23 mouse cellular contexts compared by ENCODE assay signal in the genomic region with DNA sequence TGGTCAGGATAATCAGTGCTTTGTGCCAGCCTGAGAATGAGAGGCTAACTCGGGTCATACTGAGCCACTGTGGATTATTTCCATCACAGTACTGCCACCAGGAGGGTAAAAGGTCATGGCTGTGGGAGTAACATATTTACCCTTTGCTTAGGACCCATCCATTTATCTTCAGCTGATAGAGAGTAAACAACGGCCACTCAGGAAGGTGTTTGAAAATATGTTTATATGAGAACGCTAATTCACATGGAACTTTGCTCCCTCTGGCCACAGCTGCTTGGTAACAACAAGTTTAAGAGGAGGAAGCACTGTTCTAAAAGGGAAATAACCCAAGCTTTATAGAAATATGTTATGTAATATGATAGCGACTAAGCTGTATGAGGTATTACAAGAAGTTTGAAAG.
A peak's percentile ranks its signal among the peaks of the same experiment; 100 is the strongest.
DNase-seq lines count a peak whose midpoint lies in the region; TF ChIP-seq lines count a peak whose summit lies in the region.
"Had no signal": no experiment of that assay in that cellular context is flagged by ENCODE, and none has a peak within 500 bp of the region (broad histone marks: within the 10 kb centered on the region; RNA-seq: fewer than 3 reads in every experiment).

No protein-coding gene starts in this region.

- TF ChIP-seq POLR2A in spleen, adult 2 months (IDR thresholded peaks at IDR 0.05; ENCODE audit: low read depth, low read length), result no peak
- no peak for TF ChIP-seq POLR2A in small intestine, adult 2 months (IDR thresholded peaks at IDR 0.05; ENCODE audit: low read depth, low read length)

- H3K4me1 ChIP-seq in spleen, adult 2 months (ENCODE audit: control insufficient read depth, insufficient read depth, insufficient read length), result peaks cover 4% of the 10 kb centered on the region
- no peaks in the 10 kb centered on the region for H3K4me1 ChIP-seq in small intestine, adult 2 months (ENCODE audit: control insufficient read depth, insufficient read depth, insufficient read length, low read length)
- H3K4me1 ChIP-seq: hindbrain, embryonic 13.5 days; kidney, embryonic 15.5 days; midbrain, embryonic 13.5 days; neural tube, embryonic 13.5 days had no signal

- no peak for DNase-seq in spleen, adult 2 months (ENCODE audit: low read depth in 1 of 2, low spot score in 2 of 2)
- no peak for DNase-seq in spleen, postnatal 14 days (ENCODE audit: low spot score in 2 of 2)
- peak; percentile 63 for DNase-seq in lung, postnatal 10 days
- DNase-seq in right cerebral cortex, postnatal 14 days, result no peak
- no peak for DNase-seq in adrenal gland, postnatal 14 days
- no peak for DNase-seq in thymus, adult 18-20 months
- DNase-seq: cerebellum, adult 2 months; cerebellum, postnatal 25 days; gastrocnemius, postnatal 25 days; heart, adult 18-20 months; heart, postnatal 36 days; kidney, adult 18-20 months; kidney, postnatal 25 days; left cerebral cortex, postnatal 4 days; liver, embryonic 13.5 days; thymus, postnatal 4 days had no signal

- WGBS in spleen, adult 2 months, result 76% methylated on average over 4 of the region's 4 CpGs
- 20% methylated on average over 4 of the region's 4 CpGs for WGBS in small intestine, adult 2 months

- 0 out of 2 replicates have a peak overlapping the region, but pooled peaks have one; percentile 4 for H3K27ac ChIP-seq in spleen, adult 2 months (ENCODE audit: insufficient read depth, low read length)
- H3K27ac ChIP-seq in small intestine, adult 2 months (ENCODE audit: insufficient read depth, low read depth, low read length), result 0 out of 2 replicates have a peak overlapping the region, but pooled peaks have one; percentile 11
- H3K27ac ChIP-seq: hindbrain, embryonic 13.5 days; kidney, embryonic 15.5 days; layer of hippocampus, adult 2 months; liver, embryonic 13.5 days; macrophage; midbrain, embryonic 13.5 days; neural tube, embryonic 13.5 days had no signal

- no peaks in the 10 kb centered on the region for H3K27me3 ChIP-seq in spleen, adult 2 months (ENCODE audit: control insufficient read depth, insufficient read depth, low read length)
- no peaks in the 10 kb centered on the region for H3K27me3 ChIP-seq in small intestine, adult 2 months (ENCODE audit: control insufficient read depth, insufficient read depth, low read length)
- H3K27me3 ChIP-seq: hindbrain, embryonic 13.5 days; kidney, embryonic 15.5 days; liver, embryonic 13.5 days; midbrain, embryonic 13.5 days; neural tube, embryonic 13.5 days had no signal

- peaks cover 10% of the 10 kb centered on the region for H3K36me3 ChIP-seq in spleen, adult 2 months (ENCODE audit: control insufficient read depth, insufficient read depth, low read length)
- H3K36me3 ChIP-seq in small intestine, adult 2 months (ENCODE audit: control insufficient read depth, insufficient read depth, low read length), result peaks cover 20% of the 10 kb centered on the region

- H3K4me3 ChIP-seq in spleen, adult 2 months (ENCODE audit: extremely low read depth, insufficient read depth, insufficient read length), result no peak overlapping the region
- H3K4me3 ChIP-seq in small intestine, adult 2 months (ENCODE audit: low read depth, low read length), result no peak overlapping the region
- H3K4me3 ChIP-seq: hindbrain, embryonic 13.5 days; kidney, embryonic 15.5 days; layer of hippocampus, adult 2 months; liver, embryonic 13.5 days; midbrain, embryonic 13.5 days; neural tube, embryonic 13.5 days had no signal

- no peak for TF ChIP-seq CTCF in spleen, adult 2 months (IDR thresholded peaks at IDR 0.05; ENCODE audit: extremely low read depth, insufficient read depth, insufficient read length, insufficient replicate concordance)
- no peak for TF ChIP-seq CTCF in small intestine, adult 2 months (IDR thresholded peaks at IDR 0.05; ENCODE audit: extremely low read depth, insufficient read length, insufficient replicate concordance, low read depth, low read length)
